Mouse (Mus musculus): Measurements from ENCODE around the gene Tnfaip3. TPM values are rescaled to one million over a fixed set of nuclear protein-coding genes. Genes with fewer than 3 reads are reported as not detected.

Tnfaip3 gene
- total RNA-seq (2017): 75.9 and 93.0 TPM in 2 replicates

- peak; percentile 89 for ATAC-seq (ENCODE audit: extremely low read depth, insufficient number of reproducible peaks, low FRiP score, poor library complexity, severe bottlenecking)
Measured at GRCm38 (mm10) chr10:19015257-19015862, at the start of gene Tnfaip3. Tnfaip3 (minus strand) TSS chr10:19015657.

GRCm38 (mm10) chr10:19064651-19065601, 49.5 kb upstream of the Tnfaip3 start:
- no peak for ATAC-seq (ENCODE audit: extremely low read depth, insufficient number of reproducible peaks, low FRiP score, poor library complexity, severe bottlenecking)

- no peak for ATAC-seq (ENCODE audit: extremely low read depth, insufficient number of reproducible peaks, low FRiP score, poor library complexity, severe bottlenecking)
Measured at GRCm38 (mm10) chr10:19063670-19064069, 48.2 kb upstream of the Tnfaip3 start.

GRCm38 (mm10) chr10:19063208-19063607, 47.8 kb upstream of the Tnfaip3 start:
- ATAC-seq (ENCODE audit: extremely low read depth, insufficient number of reproducible peaks, low FRiP score, poor library complexity, severe bottlenecking): no peak

GRCm38 (mm10) chr10:19062098-19062905, 46.8 kb upstream of the Tnfaip3 start:
- ATAC-seq (ENCODE audit: extremely low read depth, insufficient number of reproducible peaks, low FRiP score, poor library complexity, severe bottlenecking): peak; percentile 88

- ATAC-seq (ENCODE audit: extremely low read depth, insufficient number of reproducible peaks, low FRiP score, poor library complexity, severe bottlenecking): no peak
Measured at GRCm38 (mm10) chr10:19061201-19061600, 45.7 kb upstream of the Tnfaip3 start.

- peak; percentile 46; the same call in 1 of the 2 replicates for ATAC-seq (ENCODE audit: extremely low read depth, insufficient number of reproducible peaks, low FRiP score, poor library complexity, severe bottlenecking)
Measured at GRCm38 (mm10) chr10:19053524-19053923, 38.1 kb upstream of the Tnfaip3 start.

GRCm38 (mm10) chr10:19045986-19046385, 30.5 kb upstream of the Tnfaip3 start:
- ATAC-seq (ENCODE audit: extremely low read depth, insufficient number of reproducible peaks, low FRiP score, poor library complexity, severe bottlenecking): no peak

- ATAC-seq (ENCODE audit: extremely low read depth, insufficient number of reproducible peaks, low FRiP score, poor library complexity, severe bottlenecking): no peak
Measured at GRCm38 (mm10) chr10:19044765-19045516, 29.5 kb upstream of the Tnfaip3 start.

- ATAC-seq (ENCODE audit: extremely low read depth, insufficient number of reproducible peaks, low FRiP score, poor library complexity, severe bottlenecking): peak; percentile 68
Measured at GRCm38 (mm10) chr10:19043529-19044262, 28.2 kb upstream of the Tnfaip3 start.

- no peak for ATAC-seq (ENCODE audit: extremely low read depth, insufficient number of reproducible peaks, low FRiP score, poor library complexity, severe bottlenecking)
Measured at GRCm38 (mm10) chr10:19040147-19040546, 24.7 kb upstream of the Tnfaip3 start.

- ATAC-seq (ENCODE audit: extremely low read depth, insufficient number of reproducible peaks, low FRiP score, poor library complexity, severe bottlenecking): no peak
Measured at GRCm38 (mm10) chr10:19034764-19035163, 19.3 kb upstream of the Tnfaip3 start.

GRCm38 (mm10) chr10:19033696-19034095, 18.2 kb upstream of the Tnfaip3 start:
- peak; percentile 53; the same call in 1 of the 2 replicates for ATAC-seq (ENCODE audit: extremely low read depth, insufficient number of reproducible peaks, low FRiP score, poor library complexity, severe bottlenecking)

- ATAC-seq (ENCODE audit: extremely low read depth, insufficient number of reproducible peaks, low FRiP score, poor library complexity, severe bottlenecking): no peak
Measured at GRCm38 (mm10) chr10:19031875-19032274, 16.4 kb upstream of the Tnfaip3 start.

GRCm38 (mm10) chr10:19030628-19031027, 15.2 kb upstream of the Tnfaip3 start:
- no peak for ATAC-seq (ENCODE audit: extremely low read depth, insufficient number of reproducible peaks, low FRiP score, poor library complexity, severe bottlenecking)

- no peak for ATAC-seq (ENCODE audit: extremely low read depth, insufficient number of reproducible peaks, low FRiP score, poor library complexity, severe bottlenecking)
Measured at GRCm38 (mm10) chr10:19026710-19027109, 11.3 kb upstream of the Tnfaip3 start.

GRCm38 (mm10) chr10:19024353-19024752, 8.9 kb upstream of the Tnfaip3 start:
- ATAC-seq (ENCODE audit: extremely low read depth, insufficient number of reproducible peaks, low FRiP score, poor library complexity, severe bottlenecking): no peak

All from neutrophil, adult 5-6 weeks (primary cell).